Mouse (Mus musculus) cerebellum, adult 2 months (tissue): Measurements from ENCODE around the gene Mymk. TPM values are rescaled to one million over a fixed set of nuclear protein-coding genes. Genes with fewer than 3 reads are reported as not detected.

ENCODE experiments used
- DNase-seq, 2 experiments: peaks; one replicate each; pipeline ENCODE4 v3.0.0; 2021
- H3K27ac ChIP-seq: fragments of 200-500 bp; 2 replicates; pipeline ENCODE4 v1.5.1; 2012; ENCODE audit warnings: low read length, control low read depth, inconsistent platforms; ENCODE audit not compliant: insufficient read depth
- H3K27me3 ChIP-seq: fragments of 200-500 bp; 2 replicates; pipeline ENCODE4 v1.6.1; 2012; ENCODE audit warnings: inconsistent platforms, mild to moderate bottlenecking, low read length, moderate library complexity; ENCODE audit not compliant: control insufficient read depth, insufficient read depth
- H3K4me1 ChIP-seq: fragments of 200-500 bp; 2 replicates; pipeline ENCODE4 v1.6.1; 2011; ENCODE audit warnings: low read length; ENCODE audit not compliant: control insufficient read depth, insufficient read depth
- H3K4me3 ChIP-seq: fragments of 200-500 bp; replicated peaks from 2 replicates; pipeline ENCODE3; 2011; ENCODE audit warnings: mild to moderate bottlenecking, low read depth, low read length, control low read depth; ENCODE audit not compliant: insufficient read depth
- CTCF ChIP-seq: fragments of 200-500 bp; IDR thresholded peaks from 2 replicates; pipeline ENCODE4 v1.5.1; 2011; ENCODE audit warnings: low read depth, mild to moderate bottlenecking, control low read depth, low read length, moderate library complexity, borderline replicate concordance; ENCODE audit not compliant: insufficient read depth
- POLR2A ChIP-seq: fragments of 200-500 bp; IDR thresholded peaks from 2 replicates; pipeline ENCODE4 v1.6.1; 2011; ENCODE audit warnings: low read length, control low read depth, borderline replicate concordance; ENCODE audit not compliant: insufficient read depth
- WGBS: fragments of 180-500 bp; shearing (Covaris S2); methylation state at CpG from one replicate; pipeline ENCODE4 v1.1.7; 2018; 5-methylcytosine and 5-hydroxymethylcytosine counted together
- polyA plus RNA-seq: library from polyadenylated mRNA; depleted of rRNA; stranded (reverse); fragments of >200 nt; gene quantifications from 2 replicates; pipeline ENCODE4 v1.2.3, GENCODE M21; 2012

Gene Mymk
- polyA plus RNA-seq, 1 experiment, result 0.43 TPM

DNA sequence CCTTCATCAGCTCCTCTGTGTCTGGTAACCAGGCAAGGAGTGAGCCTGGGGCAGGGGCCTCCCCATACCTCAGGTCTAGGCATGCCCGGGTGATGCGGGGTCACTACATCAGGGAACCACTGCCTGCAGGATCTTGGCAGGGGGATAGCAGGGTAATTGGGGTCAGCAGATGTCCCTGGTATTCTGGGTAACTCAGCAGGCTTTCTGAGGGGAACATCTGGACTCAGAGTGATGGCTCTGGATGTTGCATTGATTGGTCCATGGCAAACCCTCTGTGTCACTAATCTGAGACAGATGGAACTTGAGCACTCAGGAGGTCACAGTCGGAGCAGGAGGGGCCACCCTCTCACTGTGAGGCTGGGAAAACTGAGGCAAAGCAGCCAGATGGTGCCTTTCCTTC is 34.8 kb upstream of the Mymk start:
- TF ChIP-seq POLR2A (no peak), CTCF (no peak)

GRCm38 (mm10) chr2:27103554-27103953 is 31.6 kb upstream of the Mymk start:
- no peak for TF ChIP-seq POLR2A
- no peak for TF ChIP-seq CTCF
- 79% methylated on average over 7 of the region's 7 CpGs for WGBS
- DNase-seq, result no peak
- Histone ChIP-seq H3K4me3 (no peak overlapping the region), H3K4me1 (peaks cover 9% of the 10 kb centered on the region), H3K27ac (no peak overlapping the region), H3K27me3 (no peaks in the 10 kb centered on the region)

More for the DNA sequence above, 34.8 kb upstream of the Mymk start:
- H3K4me1 ChIP-seq, result peaks cover 22% of the 10 kb centered on the region
- DNase-seq, result no peak
- WGBS, result 79% methylated on average over 3 of the region's 3 CpGs
- H3K27ac ChIP-seq, result no peak overlapping the region
- no peak overlapping the region for H3K4me3 ChIP-seq
- no peaks in the 10 kb centered on the region for H3K27me3 ChIP-seq

DNA sequence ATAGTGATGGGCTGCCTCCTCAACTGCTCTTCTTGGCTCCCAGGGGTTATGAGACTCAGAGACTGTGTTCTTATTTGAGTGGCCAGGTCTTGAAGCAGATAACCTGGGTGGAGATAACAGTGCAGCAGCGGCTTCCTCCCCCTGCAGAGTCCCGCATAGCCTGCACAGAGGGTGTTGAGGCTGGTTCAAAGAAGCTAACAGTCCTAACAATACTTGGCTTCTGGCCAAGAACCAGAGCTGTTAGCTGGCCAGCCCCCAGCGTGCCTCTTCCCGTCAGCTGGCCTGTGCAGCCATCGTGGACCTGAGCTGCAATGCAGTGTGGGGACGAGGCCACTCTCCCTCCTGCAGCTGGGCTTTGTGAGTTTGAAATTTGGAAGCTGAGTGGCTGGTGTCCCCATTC is 25.8 kb upstream of the Mymk start:
- Histone ChIP-seq H3K4me3 (no peak overlapping the region), H3K4me1 (no peaks in the 10 kb centered on the region), H3K27me3 (no peaks in the 10 kb centered on the region), H3K27ac (no peak overlapping the region)
- DNase-seq, result no peak
- TF ChIP-seq CTCF (no peak), POLR2A (no peak)
- 31% methylated on average over 6 of the region's 6 CpGs for WGBS

- 84% methylated on average over 6 of the region's 6 CpGs for WGBS
- H3K27ac ChIP-seq, result no peak overlapping the region
- H3K27me3 ChIP-seq, result no peaks in the 10 kb centered on the region
- no peak overlapping the region for H3K4me3 ChIP-seq
- no peaks in the 10 kb centered on the region for H3K4me1 ChIP-seq
- DNase-seq, result no peak
- TF ChIP-seq CTCF, result no peak
- TF ChIP-seq POLR2A, result no peak
These were observed 25.3 kb upstream of the Mymk start for GRCm38 (mm10) chr2:27097241-27097656.

- 65% methylated on average over 13 of the region's 13 CpGs for WGBS
- DNase-seq, result no peak
- Histone ChIP-seq H3K27me3 (no peaks in the 10 kb centered on the region), H3K4me1 (no peaks in the 10 kb centered on the region), H3K4me3 (no peak overlapping the region), H3K27ac (no peak overlapping the region)
- no peak for TF ChIP-seq CTCF
These were observed 24.5 kb upstream of the Mymk start for GRCm38 (mm10) chr2:27096341-27096981.

GRCm38 (mm10) chr2:27095178-27095577 is 23.2 kb upstream of the Mymk start:
- 95% methylated on average over 7 of the region's 7 CpGs for WGBS
- TF ChIP-seq CTCF (no peak), POLR2A (no peak)
- H3K27me3 ChIP-seq, result no peaks in the 10 kb centered on the region
- no peak overlapping the region for H3K4me3 ChIP-seq
- H3K27ac ChIP-seq, result no peak overlapping the region
- no peaks in the 10 kb centered on the region for H3K4me1 ChIP-seq
- DNase-seq, result no peak

- Histone ChIP-seq H3K27ac (no peak overlapping the region), H3K27me3 (no peaks in the 10 kb centered on the region), H3K4me1 (peaks cover 3% of the 10 kb centered on the region), H3K4me3 (no peak overlapping the region)
- TF ChIP-seq POLR2A (no peak), CTCF (no peak)
- 70% methylated on average over 1 of the region's 1 CpGs for WGBS
- DNase-seq, result no peak
These were observed 17.3 kb upstream of the Mymk start for GRCm38 (mm10) chr2:27089238-27089637.

DNA sequence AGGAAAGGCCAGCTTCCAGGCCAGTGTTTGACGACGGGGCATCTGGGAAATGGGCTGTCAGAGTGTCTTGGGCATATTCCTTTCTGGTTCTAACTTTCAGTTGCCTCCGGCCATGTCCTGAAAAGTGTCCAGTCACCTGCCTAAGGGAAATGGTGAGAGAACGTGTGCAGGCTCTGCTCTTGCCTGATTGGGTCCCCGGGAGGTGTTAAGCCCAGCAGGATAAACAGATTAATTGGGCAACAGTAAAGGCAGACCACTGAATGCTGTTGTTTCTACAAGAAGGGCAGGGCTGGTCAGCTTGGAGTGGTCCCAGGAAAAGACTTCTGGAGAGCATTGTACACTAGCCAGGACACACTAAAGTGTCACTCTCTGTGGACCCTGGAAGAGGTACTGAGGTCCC is 16.7 kb upstream of the Mymk start:
- TF ChIP-seq CTCF, result no peak
- TF ChIP-seq POLR2A, result no peak
- 75% methylated on average over 5 of the region's 5 CpGs for whole genome bisulfite sequencing
- Histone ChIP-seq H3K4me1 (peaks cover 3% of the 10 kb centered on the region), H3K27ac (no peak overlapping the region), H3K4me3 (no peak overlapping the region), H3K27me3 (no peaks in the 10 kb centered on the region)
- no peak for DNase-seq

DNA sequence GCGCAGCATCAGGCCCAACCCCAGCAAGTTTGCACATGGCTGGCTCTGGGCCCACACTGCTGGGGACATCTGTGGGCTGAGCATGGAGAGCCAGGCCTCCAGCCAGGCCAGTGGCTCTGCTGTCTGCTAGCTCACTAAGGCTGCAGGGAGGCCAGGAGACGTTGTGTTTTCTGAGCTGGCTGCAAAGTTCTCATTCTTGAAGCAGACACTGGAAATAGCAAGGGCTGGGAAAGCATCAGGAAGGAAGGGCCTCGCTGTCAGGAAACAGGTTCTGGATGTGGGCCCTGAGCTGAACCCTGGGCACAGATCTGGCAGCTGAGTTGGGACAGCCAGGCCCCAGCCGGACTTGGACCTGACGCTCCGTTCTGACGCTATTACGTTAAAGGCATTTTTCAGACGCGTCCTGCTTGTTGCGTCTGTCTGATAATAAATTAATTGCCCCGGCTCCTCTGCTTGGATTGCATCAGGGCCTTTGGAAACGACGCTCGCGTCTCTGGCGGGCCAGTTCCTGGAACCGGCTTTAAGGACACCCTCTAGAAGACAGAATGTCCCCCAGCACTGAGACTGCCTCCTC is 16.2 kb upstream of the Mymk start:
- no peak overlapping the region for H3K27ac ChIP-seq
- DNase-seq, result no peak
- 36% methylated on average over 18 of the region's 18 CpGs for WGBS

More for the DNA sequence above, 16.2 kb upstream of the Mymk start:
- Histone ChIP-seq H3K4me3 (no peak overlapping the region), H3K27me3 (no peaks in the 10 kb centered on the region), H3K4me1 (peaks cover 3% of the 10 kb centered on the region)
- TF ChIP-seq POLR2A (no peak), CTCF (no peak)
